Mouse (Mus musculus) fat pad, adult 2 months (tissue): ENCODE measurements around the gene Syf2.

Experiments used
- DNase-seq: peaks from one replicate; pipeline ENCODE4 v3.0.0-alpha.2; 2011; ENCODE audit warnings: low read depth, low spot score; ENCODE audit errors: extremely low read depth

Syf2 gene

DNA sequence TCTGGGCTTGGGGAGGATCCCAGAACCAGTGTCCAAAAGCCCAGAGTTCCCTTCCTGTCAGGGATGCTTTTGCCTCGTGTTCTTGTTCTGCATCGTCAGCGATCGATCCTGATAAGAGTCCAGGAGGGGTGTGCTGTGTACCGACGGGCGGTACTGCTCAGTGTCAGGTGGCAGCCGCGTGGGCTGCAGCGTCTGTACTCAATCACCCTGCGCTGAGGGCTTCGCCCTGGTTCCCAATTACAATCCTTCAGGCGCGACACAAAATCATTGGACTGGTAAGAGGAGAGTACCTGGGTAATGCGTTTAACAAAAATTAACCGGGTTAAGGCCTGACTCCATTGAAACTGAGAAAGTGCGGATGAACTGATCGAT is 37.9 kb downstream of the Syf2 start:
- no peak for DNase-seq

GRCm38 (mm10) chr4:134975261-134975928 is 44.7 kb downstream of the Syf2 start:
- peak; percentile 39 for DNase-seq

- no peak for DNase-seq
These were observed 45.2 kb downstream of the Syf2 start for GRCm38 (mm10) chr4:134975929-134976308.

- DNase-seq, result no peak
These were observed 48.2 kb downstream of the Syf2 start for GRCm38 (mm10) chr4:134978930-134979329.

DNA sequence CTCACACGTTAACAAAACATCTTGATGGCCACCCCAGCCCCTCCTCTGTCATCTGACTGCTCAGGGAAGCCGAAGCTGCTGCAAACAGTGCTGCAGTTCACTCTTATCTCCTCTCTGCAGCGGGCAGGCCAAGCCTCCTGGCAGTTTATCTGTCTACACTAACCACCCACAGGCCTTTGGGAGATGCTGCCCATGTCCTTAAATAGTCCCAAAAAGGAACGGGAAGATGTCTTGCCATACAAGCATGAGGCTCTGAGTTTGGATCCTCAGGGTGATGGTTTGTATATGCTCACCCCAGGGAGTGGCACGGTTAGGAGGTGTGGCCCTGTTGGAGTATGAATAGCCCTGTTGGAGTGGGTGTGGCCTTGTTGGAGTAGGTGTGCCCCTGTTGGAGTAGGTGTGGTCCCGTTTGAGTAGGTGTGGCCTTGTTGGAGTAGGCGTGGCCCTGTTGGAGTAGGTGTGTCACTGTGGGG is 51.3 kb downstream of the Syf2 start:
- DNase-seq, result no peak

DNA sequence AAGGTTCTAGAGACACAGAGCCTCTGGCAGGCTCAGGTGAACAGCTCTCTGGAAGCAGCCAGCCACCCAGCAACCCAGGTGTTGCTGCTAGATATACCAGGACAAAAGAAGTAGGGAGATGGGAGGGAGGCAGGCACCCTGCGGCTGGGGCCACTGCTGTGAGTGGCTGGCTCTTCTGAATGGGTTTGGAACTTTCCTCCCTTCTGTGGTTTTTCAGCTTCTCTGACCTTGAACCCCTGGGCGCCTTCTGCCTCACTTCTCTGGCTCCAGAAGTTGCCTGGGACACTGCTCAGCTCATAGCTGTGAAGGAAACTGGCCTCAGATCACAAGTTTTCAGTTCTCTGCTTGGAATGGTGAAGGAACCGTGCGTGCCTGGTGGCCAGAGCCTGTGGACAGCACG is 52.4 kb downstream of the Syf2 start:
- no peak for DNase-seq

DNA sequence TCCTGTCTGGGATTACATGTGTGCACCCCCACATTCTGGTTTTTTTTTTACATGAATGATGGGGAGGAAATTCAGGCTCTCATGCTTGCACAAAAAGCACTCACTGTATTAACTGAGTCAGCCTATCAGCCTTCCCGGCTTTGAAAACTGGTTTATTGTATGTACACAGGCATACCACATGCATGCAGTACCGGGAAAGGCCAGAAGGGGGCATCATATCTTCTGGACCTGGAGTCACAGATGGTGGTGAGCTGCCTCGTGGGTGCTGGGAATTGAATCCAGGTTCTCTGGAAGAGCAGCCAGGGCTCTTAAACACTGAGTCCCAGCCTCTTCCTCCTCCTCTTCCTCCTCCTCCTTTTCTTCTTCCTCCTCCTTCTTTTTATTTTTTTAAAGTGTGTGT is 53.9 kb downstream of the Syf2 start:
- DNase-seq, result no peak

GRCm38 (mm10) chr4:134985626-134986335 is 55.1 kb downstream of the Syf2 start:
- DNase-seq, result no peak

DNA sequence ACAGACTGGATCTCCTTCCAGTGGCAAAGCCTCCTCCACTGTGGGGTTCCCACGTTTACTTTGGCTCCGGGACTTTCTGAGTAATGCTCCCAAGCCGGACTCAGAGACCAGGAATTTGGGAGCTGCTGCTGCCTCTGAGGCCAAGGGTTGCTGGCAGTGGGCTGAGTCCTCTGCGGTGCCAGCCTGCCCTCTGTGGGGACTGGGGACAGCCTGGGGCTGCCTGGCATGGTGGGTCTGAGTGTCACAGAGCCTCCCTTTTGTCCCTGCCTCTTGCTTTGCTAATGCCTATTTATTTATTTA is 55.6 kb downstream of the Syf2 start:
- DNase-seq, result no peak

DNA sequence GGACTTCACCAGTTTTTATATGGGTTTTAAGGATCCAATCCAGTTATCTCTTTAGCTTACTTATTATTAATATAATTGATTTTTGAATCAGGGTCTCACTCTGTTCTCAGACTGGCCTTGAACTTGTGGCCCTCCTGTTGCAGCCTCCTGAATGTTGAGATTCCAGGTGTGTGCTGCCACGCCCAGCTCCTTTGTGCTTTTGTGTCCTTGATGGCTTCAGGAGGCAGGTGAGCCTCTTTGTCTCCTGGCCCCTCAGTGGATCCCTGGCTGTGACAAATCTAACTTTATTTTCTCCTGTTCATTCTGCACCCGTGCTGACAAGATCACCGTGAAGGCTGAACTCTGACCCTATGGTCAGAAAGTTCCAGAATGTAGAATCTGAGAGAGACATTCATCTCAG is 56.3 kb downstream of the Syf2 start:
- DNase-seq, result no peak
